Mouse (Mus musculus) frontal cortex, adult 2 months (tissue): Measurements from ENCODE around the gene Mrpl23. TPM values are rescaled to one million over a fixed set of nuclear protein-coding genes. Genes with fewer than 3 reads are reported as not detected.

ENCODE experiments used
- polyA plus RNA-seq: library from polyadenylated mRNA; depleted of rRNA; stranded (reverse); fragments of >200 nt; gene quantifications from 2 replicates; pipeline ENCODE4 v1.2.3, GENCODE M21; 2012; rRNA removed

Gene Mrpl23
- polyA plus RNA-seq, 1 experiment, result 81.9 TPM

Other genes with a start within 250 kb of the Mrpl23 start
- gene Krtap5-1, start 235.6 kb upstream of the Mrpl23 start, polyA plus RNA-seq, result 0.21 TPM in 1 of 2 replicates, not detected in the other
- not detected in 2 replicates for gene Krtap5-4, start 229.1 kb upstream of the Mrpl23 start, polyA plus RNA-seq
- 36.7 and 45.5 TPM in 2 replicates for gene Ifitm10, start 158.9 kb upstream of the Mrpl23 start, polyA plus RNA-seq
- 0.17 and 0.40 TPM in 2 replicates for gene Gm49369, start 150.0 kb upstream of the Mrpl23 start, polyA plus RNA-seq
- 383 and 391 TPM in 2 replicates for gene Ctsd, start 144.6 kb upstream of the Mrpl23 start, polyA plus RNA-seq
- not detected in 2 replicates for gene Syt8, start 97.8 kb upstream of the Mrpl23 start, polyA plus RNA-seq
- 1.7 and 2.0 TPM in 2 replicates for gene Tnni2, start 90.9 kb upstream of the Mrpl23 start, polyA plus RNA-seq
- gene Lsp1, start 71.9 kb upstream of the Mrpl23 start, polyA plus RNA-seq, result 11.0 and 11.2 TPM in 2 replicates
- 0.50 and 1.8 TPM in 2 replicates for gene Tnnt3, start 33.9 kb upstream of the Mrpl23 start, polyA plus RNA-seq
- 60.6 and 81.1 TPM in 2 replicates for gene Igf2, start 134.1 kb downstream of the Mrpl23 start, polyA plus RNA-seq
- 0.10 and 0.27 TPM in 2 replicates for gene Gm49394, start 137.3 kb downstream of the Mrpl23 start, polyA plus RNA-seq
- not detected in 2 replicates for gene Ins2, start 210.7 kb downstream of the Mrpl23 start, polyA plus RNA-seq